Mouse (Mus musculus) bone marrow, adult 2 months (tissue): ENCODE measurements around the gene Limch1.

Experiments
- CTCF ChIP-seq: fragments of 200-500 bp; IDR thresholded peaks from 2 replicates; pipeline ENCODE4 v1.5.1; 2011; ENCODE audit warnings: low read length, control low read depth; ENCODE audit not compliant: control insufficient read depth, insufficient read depth
- POLR2A ChIP-seq: fragments of 200-500 bp; IDR thresholded peaks from 2 replicates; pipeline ENCODE4 v1.6.1; 2011; ENCODE audit warnings: low read depth, mild to moderate bottlenecking, control low read depth, low read length, borderline replicate concordance; ENCODE audit not compliant: control insufficient read depth

GRCm38 (mm10) chr5:66822500-66823205 is 77.0 kb downstream of the Limch1 start:
- TF ChIP-seq CTCF (no peak), POLR2A (no peak)
